Mouse (Mus musculus): ENCODE measurements around the gene Lrp3.
A peak's percentile ranks its signal among the peaks of the same experiment; 100 is the strongest.

The Lrp3 gene

DNA sequence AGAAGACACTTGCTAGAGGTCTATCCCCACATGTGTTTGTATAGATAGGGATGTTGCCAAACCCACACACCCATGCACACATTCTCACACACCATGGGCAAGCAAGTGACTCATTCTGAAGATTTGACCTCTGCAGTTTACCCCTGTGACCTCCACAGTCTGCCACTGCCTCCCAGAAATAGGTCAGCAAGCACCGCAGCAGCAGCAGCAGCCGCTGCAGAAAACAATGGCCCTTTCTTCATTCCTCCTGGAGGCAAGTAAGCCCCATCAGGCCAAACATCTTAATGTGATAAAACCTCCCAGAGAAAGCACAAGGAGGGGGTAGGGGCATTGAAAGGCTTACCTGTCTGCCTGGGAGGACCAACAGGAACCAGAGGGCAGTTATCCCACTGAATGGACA, 24.0 kb downstream of the Lrp3 start:
- DNase-seq (ENCODE audit: low read depth, low spot score): no peak

DNA sequence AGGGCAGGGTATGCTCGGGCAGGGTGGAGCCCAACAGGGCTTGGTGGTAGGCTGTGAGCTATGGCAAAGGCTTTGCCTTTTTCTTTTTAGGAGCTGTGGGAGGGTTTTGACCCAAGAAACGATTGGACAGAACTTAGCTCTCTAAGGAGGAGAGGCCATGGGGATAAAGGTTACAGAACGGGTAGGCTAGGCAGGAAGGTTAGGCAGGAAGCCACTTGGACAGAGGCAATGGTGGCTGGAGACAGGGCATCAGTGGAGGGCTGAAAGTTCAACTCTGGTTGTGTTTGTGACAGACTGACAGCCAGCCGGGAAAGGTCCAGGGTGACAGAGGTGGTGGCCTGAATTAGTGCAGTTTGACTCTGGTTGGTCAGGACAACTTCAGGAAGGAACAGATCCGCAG, 25.6 kb downstream of the Lrp3 start:
- no peak for DNase-seq (ENCODE audit: low read depth, low spot score)

DNA sequence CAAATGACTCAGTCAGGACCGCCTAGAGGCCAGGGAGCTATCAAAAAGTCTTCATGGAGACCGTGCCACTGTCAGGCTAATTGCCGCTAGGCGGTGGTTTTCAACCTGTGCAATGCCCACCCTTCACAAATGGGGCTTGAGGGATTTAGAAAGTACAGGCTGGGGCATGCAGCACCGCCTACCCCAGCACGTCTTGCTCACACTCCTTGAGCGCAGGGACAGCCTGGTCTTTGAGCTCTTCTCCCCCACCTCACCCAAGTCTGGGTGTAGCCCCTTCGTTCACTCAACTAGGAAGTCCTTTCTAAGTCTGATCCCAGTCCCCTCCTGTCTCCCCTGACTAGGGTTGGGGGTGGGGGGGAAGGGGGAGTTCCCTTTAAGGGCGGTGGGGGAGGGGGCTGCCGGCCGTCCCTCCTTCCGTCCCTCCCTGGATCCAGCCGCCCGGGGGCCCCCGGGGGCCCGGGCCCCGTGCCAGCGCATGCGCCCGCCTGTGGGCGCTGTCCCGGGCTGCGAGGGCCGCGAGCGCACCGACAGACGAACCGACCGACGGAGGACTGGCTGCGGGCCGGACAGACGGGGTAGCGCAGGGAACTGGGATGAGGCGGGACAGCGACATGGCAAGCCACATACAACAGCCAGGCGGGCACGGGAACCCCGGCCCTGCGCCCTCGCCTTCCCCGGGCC, 29.3 kb downstream of the Lrp3 start, which contains the start of gene Slc7a10:
TSS of gene Slc7a10 (plus strand) at position 497 of the 681 bp plus-strand sequence.
- DNase-seq (ENCODE audit: low read depth, low spot score): peak; percentile 32

DNA sequence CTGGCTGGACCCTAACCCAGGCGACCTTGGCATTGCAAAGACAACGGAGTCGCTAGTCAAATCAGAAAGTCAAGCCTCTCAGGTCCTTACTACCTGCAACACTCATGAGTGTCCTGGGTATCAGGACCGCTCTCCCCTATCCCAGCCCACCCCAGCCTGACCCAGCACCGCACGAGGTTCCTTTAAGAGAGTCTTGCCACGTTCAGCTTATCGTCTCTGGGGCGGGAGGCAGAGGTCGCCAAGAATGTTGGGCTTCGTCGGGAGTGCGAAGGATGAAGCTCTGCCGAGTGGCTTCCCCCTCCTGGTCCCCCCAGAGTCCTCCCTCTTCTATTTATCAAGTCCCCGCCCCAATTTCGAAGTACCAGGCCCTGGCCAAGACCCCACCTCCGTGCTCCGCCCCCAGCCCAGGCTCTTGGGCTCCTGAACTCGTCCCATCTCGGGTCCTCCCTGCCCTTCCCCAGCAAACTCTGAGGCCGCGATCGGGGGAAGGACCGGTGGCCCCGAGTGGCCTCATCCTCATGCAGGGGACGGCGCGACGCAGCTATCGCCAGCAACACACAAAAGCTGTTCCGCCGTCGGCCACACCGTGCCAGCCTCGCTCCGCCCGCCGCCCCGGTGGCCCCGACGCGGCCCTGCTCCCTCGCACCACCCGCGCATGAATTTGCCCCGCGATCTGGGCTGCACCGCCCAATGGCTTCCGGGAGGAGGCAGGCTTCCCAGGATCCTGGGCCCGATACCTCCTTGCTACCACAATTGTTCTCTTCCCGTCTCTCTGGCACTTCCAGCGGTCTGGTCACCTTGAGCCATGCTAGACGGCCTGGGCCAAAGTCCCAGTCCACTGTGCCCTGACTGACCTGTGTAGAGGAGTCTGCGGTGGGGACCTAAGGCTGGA, 30.2 kb downstream of the Lrp3 start:
- DNase-seq (ENCODE audit: low read depth, low spot score): peak; percentile 50

DNA sequence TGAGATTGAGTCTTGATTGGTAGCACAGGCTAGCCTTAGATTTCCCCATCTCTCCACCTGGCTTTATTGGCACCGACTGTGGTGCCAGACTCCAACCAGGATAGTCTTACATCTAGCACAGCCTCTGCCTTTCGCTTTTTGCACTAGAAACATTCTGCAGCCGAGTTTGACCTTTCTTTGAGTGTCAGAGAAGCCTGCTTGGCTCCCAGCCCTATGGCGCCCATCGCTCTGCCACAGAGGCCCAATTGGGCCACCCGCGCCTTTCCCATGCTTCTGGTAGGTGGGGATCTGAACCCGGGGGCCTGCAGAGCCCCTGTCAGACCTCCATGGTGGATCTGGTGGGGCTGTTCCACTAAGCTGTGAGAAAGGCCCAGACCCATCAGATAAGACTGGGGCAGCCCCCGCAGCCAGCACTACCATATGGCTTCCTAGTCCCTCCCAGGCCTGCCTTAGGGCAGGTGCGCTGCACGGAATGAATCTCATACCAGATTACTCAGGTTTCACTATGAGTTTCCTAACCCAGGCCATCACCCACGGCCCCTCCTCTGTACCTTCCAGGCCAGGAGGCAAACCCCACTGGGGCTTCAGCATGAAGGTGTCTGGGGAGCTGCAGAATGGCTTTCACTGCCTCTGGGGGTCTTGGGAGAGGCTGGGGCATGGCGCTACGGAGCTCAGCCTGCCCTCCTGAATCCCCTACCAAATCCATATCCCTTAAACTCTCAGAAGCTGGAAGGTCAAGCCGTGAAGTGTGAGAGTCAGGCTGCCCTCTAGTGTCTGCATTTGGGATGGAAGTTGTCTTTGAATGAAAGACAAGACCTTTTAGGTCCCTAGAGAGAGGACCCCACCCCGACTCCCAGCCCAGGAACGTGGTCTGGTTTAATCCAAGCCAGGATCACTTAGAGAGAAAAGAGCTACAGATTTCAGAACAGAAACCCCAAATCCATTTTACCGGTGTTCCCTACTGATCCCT, 38.6 kb downstream of the Lrp3 start:
- DNase-seq (ENCODE audit: low read depth, low spot score): peak; percentile 84

DNA sequence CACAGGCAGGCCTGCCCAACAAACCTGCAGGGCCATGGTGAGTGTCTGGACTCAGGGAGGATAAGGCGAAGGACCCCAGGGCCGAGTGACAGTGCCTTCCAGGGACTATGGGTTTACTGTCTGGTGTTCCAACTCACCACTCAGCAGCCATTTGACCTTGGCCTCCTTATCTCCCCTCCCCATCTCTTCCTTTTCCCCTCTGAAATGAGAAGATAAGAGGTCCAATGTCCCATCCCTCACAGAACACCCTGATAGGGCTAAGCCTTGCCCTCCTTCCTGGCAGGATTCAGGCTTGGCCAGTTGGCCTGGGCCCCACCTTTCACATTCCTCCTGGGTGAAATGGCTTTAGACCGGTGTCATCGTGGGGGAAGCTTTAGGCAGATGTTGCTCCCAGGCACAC, 39.8 kb downstream of the Lrp3 start:
- DNase-seq (ENCODE audit: low read depth, low spot score): no peak

DNA sequence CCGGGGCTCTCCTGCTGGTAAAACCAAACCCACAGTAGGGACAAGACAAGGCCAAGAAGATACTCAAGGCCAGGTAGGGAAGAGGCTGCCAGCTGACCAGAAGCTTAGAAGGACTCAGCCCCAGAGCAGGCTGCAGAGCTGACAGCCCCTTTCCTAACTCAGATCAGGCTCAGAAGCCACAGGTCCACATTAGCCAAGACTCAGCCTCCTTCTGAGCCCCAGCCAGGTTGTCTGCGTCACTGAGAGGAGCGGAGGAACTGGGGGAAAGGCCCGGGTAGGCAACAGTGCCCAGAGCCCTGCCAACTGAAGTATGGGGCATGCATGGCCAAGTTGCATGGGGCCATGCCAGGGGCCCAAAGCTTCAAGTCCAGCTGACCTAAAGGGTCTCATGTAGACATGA, 42.8 kb downstream of the Lrp3 start:
- DNase-seq (ENCODE audit: low read depth, low spot score): no peak

DNA sequence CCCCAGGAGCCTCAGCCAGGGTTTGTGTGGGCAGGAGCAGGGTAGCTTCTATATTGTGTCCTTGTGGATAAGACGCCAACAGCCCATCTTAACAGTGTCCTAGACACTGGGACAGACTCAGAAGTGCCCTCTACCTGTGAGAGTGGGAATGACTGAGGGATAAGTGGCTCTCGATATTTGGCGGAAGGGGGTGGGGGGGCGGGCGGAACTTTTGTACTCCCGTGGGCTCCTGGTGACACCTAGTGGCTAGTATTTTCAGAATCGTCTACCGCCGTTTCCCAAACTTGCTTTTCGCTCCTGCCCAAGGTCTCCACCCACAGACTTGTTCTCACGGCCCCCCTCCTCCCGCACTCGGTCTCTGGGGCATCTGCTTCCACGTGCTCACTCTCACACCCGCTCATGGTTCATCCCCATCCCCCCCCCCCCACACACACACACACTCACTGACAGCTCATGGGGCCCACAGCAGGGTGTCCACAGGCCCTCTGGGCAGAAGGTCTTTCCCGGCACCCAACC, 43.4 kb downstream of the Lrp3 start:
- DNase-seq (ENCODE audit: low read depth, low spot score): peak; percentile 91

DNA sequence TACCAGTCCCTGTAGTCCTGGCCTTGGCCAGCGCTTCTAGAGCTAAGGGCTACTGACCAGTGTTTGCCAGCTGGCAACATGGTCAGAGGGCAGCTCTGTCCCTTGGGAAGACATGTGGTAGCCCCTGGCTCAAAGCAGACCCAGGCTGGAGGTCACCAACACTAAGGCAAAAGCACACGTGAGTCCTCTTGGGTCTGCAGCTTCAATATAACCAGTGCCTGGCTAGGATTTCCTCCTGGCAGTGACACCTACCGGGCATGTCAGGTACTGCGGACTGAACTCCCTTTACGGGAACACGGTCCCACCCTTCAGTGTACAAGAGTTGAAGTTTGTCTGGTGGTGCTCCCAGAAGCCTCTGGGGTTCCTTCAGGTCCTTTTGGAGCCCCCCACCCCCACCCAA, 46.0 kb downstream of the Lrp3 start:
- DNase-seq (ENCODE audit: low read depth, low spot score): peak; percentile 85

DNA sequence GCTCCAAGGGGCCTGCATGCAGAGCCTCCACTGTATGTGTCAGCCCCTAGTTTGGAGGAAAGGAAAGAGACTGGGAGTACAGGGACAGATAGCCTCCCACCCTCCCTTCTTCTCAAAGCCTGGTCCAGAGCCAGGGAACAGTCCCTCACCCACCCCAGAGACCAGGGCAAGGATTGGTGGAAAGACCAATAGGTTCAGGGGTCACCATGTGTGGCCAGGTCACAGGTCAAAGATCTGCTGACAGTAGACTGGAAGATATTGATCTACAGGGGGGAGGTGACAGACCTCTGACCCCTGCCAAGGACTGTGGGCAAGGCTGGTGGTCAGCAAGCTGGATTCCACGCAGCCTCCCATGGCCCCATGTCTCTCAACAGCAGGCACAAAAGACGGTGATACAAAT, 47.4 kb downstream of the Lrp3 start:
- DNase-seq (ENCODE audit: low read depth, low spot score): no peak

DNA sequence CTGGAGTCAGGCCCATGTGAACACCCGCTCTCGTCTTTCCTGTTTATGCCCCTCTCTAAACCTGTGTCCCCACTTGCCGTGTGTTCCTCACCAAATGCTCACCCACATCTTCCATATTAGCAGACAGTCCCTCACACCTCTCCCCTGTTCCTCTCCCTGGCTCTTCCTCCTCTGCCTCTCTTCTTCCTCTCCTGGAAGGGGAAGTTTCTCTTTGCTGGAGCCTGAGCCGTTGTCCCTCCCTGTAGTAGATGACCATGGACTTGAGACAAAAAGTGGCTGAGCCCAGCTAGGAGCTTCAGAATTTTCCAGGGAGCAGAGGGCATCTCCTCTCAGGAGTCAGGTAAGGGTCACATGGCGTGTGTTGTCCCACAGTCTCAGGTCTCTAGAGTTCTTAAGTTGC, 48.3 kb downstream of the Lrp3 start:
- DNase-seq (ENCODE audit: low read depth, low spot score): no peak

DNA sequence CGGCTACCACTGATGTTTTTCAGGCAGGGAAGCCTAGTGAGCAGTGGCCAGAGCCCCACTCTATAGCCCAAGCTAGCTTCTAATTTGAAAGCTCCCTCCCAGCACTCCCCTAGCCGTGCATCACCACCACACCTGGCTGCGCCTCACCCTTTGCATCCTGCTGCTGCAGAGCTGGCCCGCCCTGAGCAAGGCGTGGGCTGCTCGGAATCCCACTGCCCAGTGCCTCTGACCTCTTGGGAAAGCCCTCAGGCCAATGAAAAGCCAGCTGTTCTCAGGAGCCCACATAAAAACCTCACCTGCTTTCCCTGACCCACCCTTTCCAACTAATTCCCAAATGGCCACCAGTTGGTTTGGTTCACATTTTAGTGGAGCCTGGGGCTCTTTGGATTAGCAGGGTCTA, 51.2 kb downstream of the Lrp3 start:
- DNase-seq (ENCODE audit: low read depth, low spot score): no peak

DNA sequence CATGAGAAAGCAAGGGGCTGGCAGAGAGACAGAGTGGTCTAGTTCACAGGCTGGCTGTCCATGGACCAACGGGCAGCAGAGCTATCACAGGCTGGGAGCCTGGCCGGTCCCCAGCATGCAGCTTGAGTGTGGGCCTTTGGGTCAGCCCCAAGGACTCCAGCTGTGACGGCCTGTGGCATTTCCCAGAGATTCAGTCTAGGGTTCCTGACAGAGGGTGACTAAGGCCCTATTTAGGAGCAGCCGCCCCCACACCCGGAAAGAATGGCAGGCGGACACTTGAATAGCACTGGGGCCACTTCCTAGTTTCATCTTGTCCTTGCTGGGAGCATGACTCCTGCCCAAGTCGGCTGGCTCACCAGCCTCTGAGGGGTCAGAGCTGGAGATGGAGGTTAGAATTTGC, 51.7 kb downstream of the Lrp3 start:
- no peak for DNase-seq (ENCODE audit: low read depth, low spot score)

DNA sequence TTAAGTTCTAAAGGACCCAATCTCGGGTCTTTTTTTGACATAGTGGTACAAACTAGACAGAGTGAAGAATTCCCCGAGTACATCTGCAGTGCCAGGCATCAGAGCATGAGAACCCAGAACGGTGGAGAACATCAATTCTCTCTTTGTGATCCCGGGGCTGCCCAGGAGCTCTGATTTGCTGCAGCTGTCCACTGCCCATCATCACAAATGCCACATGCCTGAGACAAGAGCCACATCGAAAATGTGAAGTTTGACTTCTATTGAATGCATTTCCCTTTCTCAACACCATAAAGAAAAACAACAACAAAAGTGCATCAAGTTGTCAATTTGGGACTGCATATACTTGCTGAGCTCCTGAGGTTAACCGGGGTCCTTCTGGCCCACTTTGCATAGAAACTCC, 52.9 kb downstream of the Lrp3 start:
- no peak for DNase-seq (ENCODE audit: low read depth, low spot score)

DNA sequence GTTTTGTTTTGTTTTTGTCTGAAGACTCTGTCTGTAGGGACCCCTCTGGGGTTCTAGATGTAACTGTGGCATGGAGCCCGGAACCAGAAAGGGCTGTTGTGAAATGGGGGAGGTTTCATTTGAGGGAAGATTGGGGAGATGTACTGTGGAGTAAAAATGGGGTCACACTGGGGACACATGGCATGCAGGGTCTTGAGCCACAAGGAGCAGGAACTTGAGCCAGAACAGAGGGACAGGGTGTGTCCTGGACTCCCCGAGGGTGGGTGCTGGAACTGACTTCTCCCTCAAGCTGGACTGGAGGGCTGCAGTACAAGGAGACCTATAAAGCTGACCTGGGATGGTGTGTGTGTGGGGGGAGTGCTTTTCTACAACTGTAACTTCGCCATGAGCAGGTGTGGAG, 57.8 kb downstream of the Lrp3 start:
- DNase-seq (ENCODE audit: low read depth, low spot score): no peak

DNA sequence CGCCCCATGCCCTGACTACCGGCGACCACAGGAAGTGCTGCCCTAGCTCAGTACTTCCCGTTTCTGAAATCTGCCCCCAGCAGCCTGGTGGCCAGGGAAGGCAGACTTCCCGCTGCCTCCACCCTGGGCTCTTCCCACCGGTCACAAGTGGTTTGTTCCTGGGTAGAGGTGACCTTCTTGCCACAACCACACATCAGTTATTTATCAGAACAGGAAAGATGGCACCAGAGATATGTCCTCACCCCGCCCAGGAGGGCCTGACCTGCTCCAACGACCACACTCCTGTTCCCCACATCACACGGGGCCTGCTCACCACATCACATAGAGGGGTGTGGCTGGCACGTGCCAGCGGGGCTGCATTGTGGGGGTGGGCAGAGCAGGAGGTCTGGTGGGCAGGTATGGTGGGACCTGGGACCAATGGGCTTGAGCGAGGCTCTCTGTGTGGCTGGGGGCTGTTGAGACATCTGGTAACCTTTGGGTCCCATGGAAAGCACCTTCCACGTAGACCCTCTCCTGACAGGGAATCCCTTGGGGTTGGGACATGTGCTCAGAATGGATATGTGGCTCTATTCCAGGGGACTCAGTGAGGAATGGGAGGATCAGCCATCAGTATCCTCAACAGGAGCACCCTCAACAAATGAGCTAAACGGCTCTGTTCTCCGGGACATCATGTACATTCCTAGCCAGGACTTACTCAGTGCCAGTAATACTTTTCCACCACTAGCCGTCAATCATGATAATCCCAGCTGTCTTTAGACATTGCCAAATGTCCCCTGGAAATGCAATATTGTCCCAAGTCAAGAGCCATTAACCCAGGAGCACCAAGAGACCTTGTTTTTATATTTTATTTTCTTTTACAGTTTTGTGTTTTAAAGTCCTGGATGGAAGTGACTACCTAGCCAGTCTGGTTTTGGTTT, 58.5 kb downstream of the Lrp3 start:
- DNase-seq (ENCODE audit: low read depth, low spot score): no peak

DNA sequence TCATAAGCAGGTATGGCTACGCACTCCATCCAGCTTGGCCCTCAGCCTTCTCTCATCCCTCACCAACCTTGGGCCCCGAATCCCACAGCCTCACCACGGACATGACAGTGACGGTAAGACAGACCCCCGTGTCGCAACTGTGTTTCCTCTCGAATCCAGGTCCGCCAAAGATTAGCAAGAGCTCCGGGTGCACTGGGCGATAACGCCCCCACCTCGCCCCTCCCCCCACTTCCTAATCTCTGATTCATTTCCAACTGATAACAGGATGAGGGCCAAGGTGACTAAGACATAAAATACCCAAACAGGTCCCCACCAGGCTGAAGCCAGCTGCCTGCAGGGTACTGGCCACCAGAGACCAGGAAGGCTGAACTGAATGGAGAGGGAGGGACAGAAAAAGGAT, 60.8 kb downstream of the Lrp3 start:
- DNase-seq (ENCODE audit: low read depth, low spot score): no peak

DNA sequence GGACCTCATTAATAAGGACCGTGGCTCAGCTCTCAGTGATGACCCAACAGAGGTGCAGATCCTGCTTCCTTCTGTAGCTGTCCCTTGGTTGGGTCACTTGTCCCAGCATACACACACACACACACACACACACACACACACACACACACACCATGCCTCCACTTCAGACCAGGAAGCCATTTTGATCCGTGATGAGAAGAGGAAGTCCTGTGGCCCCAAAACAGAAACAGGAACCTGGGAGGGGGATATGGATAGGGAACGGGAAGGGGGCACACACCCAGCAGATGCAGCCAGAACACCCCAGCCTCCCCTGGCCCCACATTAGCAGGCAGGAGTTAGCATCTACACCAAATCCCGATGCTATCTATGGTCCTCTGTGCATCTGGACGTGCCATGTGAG, 64.4 kb downstream of the Lrp3 start:
- DNase-seq (ENCODE audit: low read depth, low spot score): no peak
